In genomic region chr8:26831790-26832189, GRCm38 (mm10) we compare ENCODE assay signal across 29 mouse cellular contexts.
DNase-seq lines count a peak whose midpoint lies in the region; ATAC-seq and TF ChIP-seq lines count a peak whose summit lies in the region.
"Had no signal": no experiment of that assay in that cellular context is flagged by ENCODE, and none has a peak within 500 bp of the region (broad histone marks: within the 10 kb centered on the region; RNA-seq: fewer than 3 reads in every experiment).

No protein-coding gene starts in this region.

- H3K36me3 ChIP-seq in stomach, embryonic 16.5 days (ENCODE audit: control insufficient read depth, insufficient read depth, low read length), result no peaks in the 10 kb centered on the region
- H3K36me3 ChIP-seq in stomach, postnatal 0 days (ENCODE audit: control insufficient read depth, insufficient read depth, low read length), result no peaks in the 10 kb centered on the region
- H3K36me3 ChIP-seq: kidney, embryonic 15.5 days; liver, embryonic 15.5 days; neural tube, embryonic 12.5 days had no signal

- TF ChIP-seq CTCF in stomach, postnatal 0 days (IDR thresholded peaks at IDR 0.05; ENCODE audit: low read depth), result no peak
- TF ChIP-seq CTCF in embryonic fibroblast, embryonic 13.5 days (IDR thresholded peaks at IDR 0.05; ENCODE audit: borderline replicate concordance, insufficient read depth, low read length), result no peak

- DNase-seq in adrenal gland, adult (ENCODE audit: inconsistent age in 2 of 2, low spot score in 1 of 2), result peak; percentile 47 to 69
- no peak for DNase-seq in adrenal gland, postnatal 36 days
- no peak for DNase-seq in stomach, postnatal 0 days (ENCODE audit: low spot score)
- no peak for DNase-seq in spleen, postnatal 10 days (ENCODE audit: low spot score in 2 of 2)
- DNase-seq in liver, result no peak
- DNase-seq in layer of hippocampus, adult 9-11 months, result no peak
- DNase-seq: adrenal gland, postnatal 10 days; cerebellum, adult 11-12 months; cerebellum, adult 9-11 months; gastrocnemius, postnatal 36 days; heart, adult 18-20 months; heart, postnatal 36 days; kidney, adult 18-20 months; left cerebral cortex, postnatal 4 days; right cerebral cortex, postnatal 4 days; thymus, postnatal 25 days had no signal

- 0 out of 2 replicates have a peak overlapping the region, but pooled peaks have one; percentile 9 for H3K27ac ChIP-seq in stomach, embryonic 16.5 days (ENCODE audit: low read length)
- no peak overlapping the region for H3K27ac ChIP-seq in stomach, postnatal 0 days (replicated peaks)
- peak overlapping the region; percentile 87 for H3K27ac ChIP-seq in embryonic fibroblast, embryonic 13.5 days (ENCODE audit: insufficient read depth, low read length)
- H3K27ac ChIP-seq: hindbrain, embryonic 14.5 days; kidney, embryonic 15.5 days; left cerebral cortex, adult 2 months; liver, embryonic 15.5 days; neural tube, embryonic 12.5 days had no signal

- TF ChIP-seq POLR2A in embryonic fibroblast, embryonic 13.5 days (IDR thresholded peaks at IDR 0.05; ENCODE audit: low read depth, low read length), result no peak

- H3K4me2 ChIP-seq in stomach, embryonic 16.5 days (ENCODE audit: low read depth, low read length), result no peak overlapping the region
- no peak overlapping the region for H3K4me2 ChIP-seq in stomach, postnatal 0 days (replicated peaks; ENCODE audit: low read depth)
- H3K4me2 ChIP-seq: heart, embryonic 11.5 days; hindbrain, embryonic 14.5 days; kidney, embryonic 15.5 days; liver, embryonic 15.5 days; lung, embryonic 14.5 days; midbrain, embryonic 11.5 days; neural tube, embryonic 12.5 days had no signal

- WGBS in stomach, embryonic 16.5 days, result 61% methylated on average over 6 of the region's 6 CpGs
- 51% methylated on average over 6 of the region's 6 CpGs for WGBS in stomach, postnatal 0 days

- H3K27me3 ChIP-seq in stomach, embryonic 16.5 days (ENCODE audit: control insufficient read depth, insufficient read depth, low read length), result no peaks in the 10 kb centered on the region
- no peaks in the 10 kb centered on the region for H3K27me3 ChIP-seq in stomach, postnatal 0 days (ENCODE audit: control insufficient read depth, insufficient read depth, low read length)
- H3K27me3 ChIP-seq: liver, embryonic 15.5 days; neural tube, embryonic 12.5 days had no signal

- TF ChIP-seq EP300 in stomach, postnatal 0 days (optimal IDR thresholded peaks at IDR 0.05), result no peak

- ATAC-seq in stomach, embryonic 16.5 days (ENCODE audit: insufficient read depth, low FRiP score), result no peak
- no peak for ATAC-seq in stomach, postnatal 0 days (ENCODE audit: low FRiP score, low TSS enrichment)
- ATAC-seq: activated CD4-positive, CD25-positive, alpha-beta regulatory T cell, adult 4 months; forebrain, embryonic 14.5 days; midbrain, embryonic 16.5 days had no signal

- peaks cover 41% of the 10 kb centered on the region for H3K4me1 ChIP-seq in stomach, embryonic 16.5 days (ENCODE audit: control insufficient read depth, insufficient read depth, low read length)
- peaks cover 5% of the 10 kb centered on the region; the same call in 1 of the 2 replicates for H3K4me1 ChIP-seq in stomach, postnatal 0 days (replicated peaks; ENCODE audit: control insufficient read depth, insufficient read depth)
- H3K4me1 ChIP-seq in embryonic fibroblast, embryonic 13.5 days (ENCODE audit: control insufficient read depth, insufficient read depth, low read length), result peaks cover 21% of the 10 kb centered on the region
- H3K4me1 ChIP-seq: liver, embryonic 15.5 days had no signal

- no peak overlapping the region for H3K9ac ChIP-seq in stomach, embryonic 16.5 days (ENCODE audit: low read length)
- no peak overlapping the region for H3K9ac ChIP-seq in stomach, postnatal 0 days (ENCODE audit: low read length)
- H3K9ac ChIP-seq: hindbrain, embryonic 14.5 days; kidney, embryonic 15.5 days; liver, embryonic 15.5 days; lung, embryonic 14.5 days; neural tube, embryonic 12.5 days had no signal

- no peaks in the 10 kb centered on the region for H3K9me3 ChIP-seq in stomach, embryonic 16.5 days (replicated peaks; ENCODE audit: control insufficient read depth, low read length)
- no peaks in the 10 kb centered on the region for H3K9me3 ChIP-seq in stomach, postnatal 0 days (ENCODE audit: control insufficient read depth, low read length)
- H3K9me3 ChIP-seq: kidney, embryonic 15.5 days; liver, embryonic 15.5 days; neural tube, embryonic 12.5 days had no signal

- H3K4me3 ChIP-seq in stomach, embryonic 16.5 days (replicated peaks; ENCODE audit: low read length), result no peak overlapping the region
- no peak overlapping the region for H3K4me3 ChIP-seq in stomach, postnatal 0 days (ENCODE audit: low read depth, low read length)
- H3K4me3 ChIP-seq in embryonic fibroblast, embryonic 13.5 days (ENCODE audit: insufficient read depth, low read length), result no peak overlapping the region
- H3K4me3 ChIP-seq: kidney, embryonic 15.5 days; left cerebral cortex, adult 2 months; liver, embryonic 15.5 days; neural tube, embryonic 12.5 days had no signal

Comparison
In these comparisons a context has a peak if more than half of its experiments do, and no peak if none do; other contexts are left out.
1. DNase-seq: peak in adrenal gland, adult (2 of 2); none in adrenal gland, postnatal 36 days (0 of 2), stomach, postnatal 0 days (single experiment), spleen, postnatal 10 days (0 of 2), liver (single experiment) and layer of hippocampus, adult 9-11 months (single experiment).